In genomic region chr12:83631743-83632679, GRCm38 (mm10) we compare ENCODE assay signal across 1 mouse cellular context.
TF ChIP-seq lines count a peak whose summit lies in the region.

No protein-coding gene starts in this region.

TF ChIP-seq in MEL, 35 proteins besides CTCF, POLR2A, EP300 and RAD21 (continued from another document):
- TF ChIP-seq UBTF (IDR thresholded peaks at IDR 0.05; ENCODE audit: borderline replicate concordance, insufficient read depth, low read depth, low read length) (0 out of 2 replicates have a peak, but pooled peaks have one; percentile 13), TCF12 (IDR thresholded peaks at IDR 0.05; ENCODE audit: low read depth, low read length) (peak; percentile 75), NRF1 (IDR thresholded peaks at IDR 0.05; ENCODE audit: insufficient read depth, low read depth, low read length, poor library complexity, severe bottlenecking) (peak; percentile 61; the same call in 1 of the 2 replicates), MYC (IDR thresholded peaks at IDR 0.05; ENCODE audit: low read depth, low read length) (peak; percentile 93), TBP (IDR thresholded peaks at IDR 0.05; ENCODE audit: low read depth, low read length) (peak; percentile 96), NELFE (IDR thresholded peaks at IDR 0.05; ENCODE audit: low read depth, low read length) (peak; percentile 79), ELF1 (IDR thresholded peaks at IDR 0.05; ENCODE audit: low read depth, low read length) (peak; percentile 85), MAFK (IDR thresholded peaks at IDR 0.05; ENCODE audit: borderline replicate concordance, low read depth, low read length) (no peak), POLR2AphosphoS5 (IDR thresholded peaks at IDR 0.05; ENCODE audit: borderline replicate concordance, low read depth, low read length) (no peak; the same call in 1 of the 2 replicates), CHD1 (IDR thresholded peaks at IDR 0.05; ENCODE audit: low read depth, low read length) (0 out of 2 replicates have a peak, but pooled peaks have one; percentile 83), KAT2A (conservative IDR thresholded peaks at IDR 0.05; ENCODE audit: low read depth, low read length) (peak; percentile 88)
